Mouse (Mus musculus): ENCODE results near the gene Pabpc1l.
"Not testable (repeated sequence)": the region's sequence is repeated elsewhere in the genome, so short reads cannot be mapped to it uniquely, and the experiment has no call there.

The Pabpc1l gene

GRCm38 (mm10) chr2:164036520-164037019 lies 11.3 kb downstream of the Pabpc1l start:
- DNase-seq (ENCODE audit: low spot score in 2 of 2), result no peak

DNA sequence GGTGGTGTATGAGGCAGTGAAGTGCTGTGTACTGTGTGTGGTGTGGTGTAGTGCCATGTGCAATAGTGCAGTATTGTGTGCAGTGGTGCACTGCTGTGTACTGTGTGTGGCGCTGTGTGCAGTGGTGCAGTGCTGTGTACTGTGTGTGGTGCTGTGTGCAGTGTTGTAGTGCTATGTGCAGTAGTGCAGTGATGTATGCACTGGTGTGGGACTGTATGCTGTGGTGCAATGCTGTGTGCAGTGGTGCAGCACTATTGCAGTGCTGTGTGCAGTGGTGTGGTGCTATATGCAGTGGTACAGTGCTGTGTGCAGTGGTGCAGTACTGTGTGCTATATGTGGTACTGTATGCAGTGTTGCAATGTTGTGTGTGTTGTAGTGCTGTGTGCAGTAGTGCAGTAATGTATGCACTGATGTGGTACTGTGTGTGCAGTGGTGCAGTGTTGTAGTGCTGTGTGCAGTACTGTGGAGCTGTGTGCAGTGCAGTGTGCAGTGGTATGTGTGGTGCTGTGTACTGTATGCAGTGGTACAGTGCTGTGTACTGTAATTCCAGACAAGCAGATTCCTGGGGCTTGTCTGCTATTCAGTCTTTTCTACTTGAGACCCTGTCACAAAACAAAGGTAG lies 13.3 kb downstream of the Pabpc1l start:
- no peak for DNase-seq (ENCODE audit: low spot score in 2 of 2)

GRCm38 (mm10) chr2:164040949-164041348 lies 15.7 kb downstream of the Pabpc1l start:
- DNase-seq (ENCODE audit: low spot score in 2 of 2), result no peak

DNA sequence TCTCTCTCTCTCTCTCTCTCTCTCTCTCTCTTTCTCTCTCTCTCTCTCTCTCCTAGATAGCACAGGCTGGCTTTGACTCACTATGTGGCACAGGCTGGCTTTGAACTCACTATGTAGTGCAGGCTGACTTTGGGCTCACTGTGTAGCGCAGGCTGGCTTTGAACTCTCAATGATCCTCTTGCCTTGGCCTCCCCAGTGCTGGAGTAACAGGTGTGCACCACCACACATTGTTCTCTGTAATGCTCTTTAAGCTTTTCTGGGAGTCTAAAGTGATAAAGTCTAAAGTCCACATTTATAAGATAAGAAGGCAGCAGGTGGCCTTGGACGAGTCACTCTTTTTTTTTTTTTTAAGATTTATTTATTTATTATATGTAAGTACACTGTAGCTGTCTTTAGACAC lies 16.3 kb downstream of the Pabpc1l start:
- no peak for DNase-seq (ENCODE audit: low spot score in 2 of 2)

DNA sequence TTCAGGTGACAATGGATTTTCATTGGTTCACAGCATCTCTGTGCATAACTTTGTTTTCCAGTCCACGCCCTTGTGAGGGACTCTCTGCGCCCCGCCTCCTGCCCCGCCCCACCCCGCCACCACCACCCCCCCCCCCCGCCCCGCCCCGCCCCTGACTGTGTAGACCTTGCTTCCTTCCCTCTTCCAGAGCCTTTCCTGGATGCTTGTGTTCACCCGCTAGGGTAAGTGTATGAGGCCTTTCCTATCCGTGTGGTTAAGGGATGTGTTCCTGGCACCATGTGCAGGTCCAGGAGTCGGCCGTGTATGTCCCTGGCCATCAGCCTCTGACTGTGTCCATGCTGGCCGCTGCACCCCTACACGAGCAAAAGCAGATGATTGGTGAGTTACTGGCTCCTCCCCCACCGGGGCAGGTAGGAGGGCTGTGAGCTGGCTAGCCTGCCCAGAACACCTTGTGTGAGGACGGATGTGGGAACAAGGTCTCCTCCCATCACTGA lies 22.0 kb downstream of the Pabpc1l start:
- no peak for DNase-seq (ENCODE audit: low spot score in 2 of 2)

DNA sequence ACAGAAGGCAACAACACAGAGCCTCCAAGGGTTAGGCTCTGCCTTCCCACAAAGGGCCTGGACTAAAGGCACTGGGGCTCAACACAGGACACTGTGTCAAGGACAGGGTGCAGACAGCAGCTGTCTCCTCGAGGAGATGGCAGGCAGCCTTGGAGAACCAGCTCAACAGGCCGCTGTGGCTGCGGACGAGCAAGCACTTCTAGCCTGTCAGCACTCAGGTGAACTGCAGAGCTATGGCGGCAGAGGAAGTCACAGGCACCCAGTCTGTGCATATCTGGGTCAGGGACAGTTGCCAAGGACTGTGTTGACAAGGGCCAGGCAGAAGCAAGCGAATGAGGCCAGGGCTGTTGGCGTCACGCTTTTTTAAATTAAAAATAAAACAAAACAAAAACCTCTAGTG lies 28.5 kb downstream of the Pabpc1l start:
- no peak for DNase-seq (ENCODE audit: low spot score in 2 of 2)

DNA sequence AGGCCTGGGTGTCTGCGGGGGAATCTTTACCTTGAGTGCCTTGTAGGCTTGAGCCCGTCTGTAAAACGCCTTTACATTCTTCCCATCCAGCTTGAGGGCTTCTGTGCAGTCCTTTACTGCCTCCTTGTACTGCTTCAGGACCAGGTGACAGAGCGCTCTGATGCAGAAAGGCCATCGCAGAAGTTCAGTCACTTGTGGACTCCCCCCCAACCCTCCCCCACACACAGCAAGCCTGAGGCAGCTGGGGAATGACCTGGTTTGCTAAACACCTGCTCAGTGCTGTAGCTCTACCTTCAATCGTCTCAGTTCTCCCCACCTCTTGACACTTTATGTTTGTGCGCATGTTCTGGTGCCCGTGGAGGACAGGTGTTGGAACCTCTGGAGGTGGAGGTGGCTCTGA lies 29.4 kb downstream of the Pabpc1l start:
- no peak for DNase-seq (ENCODE audit: low spot score in 2 of 2)

DNA sequence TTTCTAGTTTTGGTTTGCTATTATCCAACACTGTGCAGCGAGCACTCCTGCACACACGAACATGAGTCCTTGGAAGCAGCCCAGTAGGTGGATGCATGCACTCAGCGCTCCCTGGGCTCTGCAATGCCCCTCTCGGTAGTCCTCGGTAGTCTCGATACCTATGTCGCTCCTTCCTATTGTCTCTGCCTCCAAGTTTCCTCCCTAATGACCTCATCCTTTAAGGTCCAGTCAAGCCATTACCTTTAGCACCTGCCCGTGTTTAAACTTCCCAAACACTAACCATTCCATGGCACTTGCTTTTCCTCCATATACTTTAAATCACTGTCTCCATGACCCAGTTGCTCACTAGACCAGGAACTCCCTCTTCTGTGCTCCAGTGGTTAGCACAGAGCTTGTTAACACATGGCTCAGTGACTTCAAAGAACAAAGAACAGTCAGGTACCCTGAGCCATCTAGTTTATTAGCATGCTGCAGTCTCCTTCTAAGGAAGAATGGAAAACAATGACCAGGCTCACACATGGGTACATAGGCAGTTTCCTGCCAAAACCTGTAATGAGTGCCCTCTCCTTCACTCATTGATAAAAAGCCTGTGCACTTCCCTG lies 34.5 kb downstream of the Pabpc1l start:
- DNase-seq (ENCODE audit: low spot score in 2 of 2), result no peak

DNA sequence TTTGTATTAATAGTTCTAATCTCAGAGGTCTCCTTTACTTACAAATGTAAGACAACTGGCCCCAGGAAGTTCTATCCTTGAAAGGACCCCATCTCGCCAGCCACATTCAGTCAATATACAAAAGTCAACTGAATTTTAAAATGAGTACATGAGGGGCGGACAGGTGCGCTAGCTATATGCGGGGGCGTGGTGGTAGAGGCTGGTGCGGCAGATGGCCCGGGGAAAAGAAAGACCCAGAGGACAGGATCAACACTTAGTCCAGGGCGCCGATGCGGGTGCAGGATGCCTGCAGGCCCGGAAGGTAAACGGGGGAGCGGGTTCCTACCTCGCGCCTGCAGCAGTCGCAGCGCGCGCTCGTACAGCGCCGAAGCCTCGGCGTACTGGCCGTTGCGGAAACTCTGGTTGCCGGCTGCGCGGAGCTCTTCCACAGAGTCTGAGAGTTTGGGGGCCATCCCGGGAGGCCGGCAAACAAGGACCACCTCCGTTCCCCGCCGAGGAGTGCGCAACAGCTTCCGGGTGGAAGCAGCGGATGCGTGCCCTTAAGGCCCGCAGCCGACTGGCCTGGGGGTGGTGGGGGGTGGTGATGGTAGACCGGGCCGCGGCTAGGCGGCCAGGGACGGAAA lies 45.0 kb downstream of the Pabpc1l start, which contains the start of gene Stk4:
TSS of gene Stk4 (plus strand) at position 181 of the 623 bp plus-strand sequence.
- no peak for DNase-seq (ENCODE audit: low spot score in 2 of 2)

DNA sequence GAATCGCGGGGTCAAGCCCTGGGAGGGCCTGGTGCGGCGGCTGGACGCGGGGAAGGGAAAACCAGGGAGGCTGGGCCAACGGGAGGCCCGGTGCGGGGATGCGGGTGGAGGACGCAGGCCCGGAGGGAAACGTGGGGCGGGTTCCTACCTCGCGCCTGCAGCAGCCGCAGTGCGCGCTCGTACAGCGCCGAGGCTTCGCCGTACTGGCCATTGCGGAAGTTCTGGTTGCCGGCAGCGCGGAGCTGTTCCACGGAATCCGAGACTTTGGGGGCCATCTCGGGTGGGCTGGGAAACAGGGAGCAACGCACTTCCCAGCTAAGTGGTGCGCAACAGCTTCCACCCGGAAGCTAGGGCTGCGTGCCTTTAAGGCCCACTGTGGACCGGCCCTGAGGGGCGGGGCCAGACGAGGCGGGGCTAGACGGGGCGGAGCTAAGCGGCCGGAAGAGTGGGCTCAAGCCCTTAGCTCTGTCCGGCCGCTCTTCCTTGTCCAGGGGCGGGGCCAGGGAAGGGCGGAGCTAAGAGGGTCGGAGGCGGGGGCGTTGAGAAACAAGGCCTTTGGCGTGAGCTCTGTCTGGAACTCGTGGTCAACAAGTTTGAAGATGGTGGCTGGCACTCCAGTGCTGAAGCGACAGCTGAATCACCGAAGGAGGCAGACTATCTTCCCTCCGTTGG lies 45.7 kb downstream of the Pabpc1l start, which contains the start of gene Tomm34:
TSS of gene Tomm34 (minus strand) at position 405 of the 672 bp plus-strand sequence.
- peak; percentile 80 to 86 for DNase-seq (ENCODE audit: low spot score in 2 of 2)

DNA sequence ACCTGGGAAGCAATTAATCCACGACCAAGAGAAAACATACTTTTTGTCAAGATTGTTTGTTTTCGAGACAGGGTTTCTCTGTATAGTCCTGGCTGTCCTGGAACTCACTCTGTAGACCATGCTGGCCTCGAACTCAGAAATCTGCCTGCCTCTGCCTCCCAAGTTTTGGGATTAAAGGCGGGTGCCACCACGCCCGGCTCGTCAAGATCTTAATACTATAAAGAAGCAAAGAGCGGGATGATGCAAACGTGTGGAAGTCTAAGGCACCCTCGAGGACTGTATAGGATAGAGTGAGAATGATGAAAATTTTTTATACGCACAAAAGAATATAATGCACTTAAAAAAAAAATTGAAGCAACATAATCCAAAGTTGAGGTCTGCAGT lies 46.2 kb downstream of the Pabpc1l start:
- not testable (repeated sequence) for DNase-seq (ENCODE audit: low spot score in 2 of 2)

DNA sequence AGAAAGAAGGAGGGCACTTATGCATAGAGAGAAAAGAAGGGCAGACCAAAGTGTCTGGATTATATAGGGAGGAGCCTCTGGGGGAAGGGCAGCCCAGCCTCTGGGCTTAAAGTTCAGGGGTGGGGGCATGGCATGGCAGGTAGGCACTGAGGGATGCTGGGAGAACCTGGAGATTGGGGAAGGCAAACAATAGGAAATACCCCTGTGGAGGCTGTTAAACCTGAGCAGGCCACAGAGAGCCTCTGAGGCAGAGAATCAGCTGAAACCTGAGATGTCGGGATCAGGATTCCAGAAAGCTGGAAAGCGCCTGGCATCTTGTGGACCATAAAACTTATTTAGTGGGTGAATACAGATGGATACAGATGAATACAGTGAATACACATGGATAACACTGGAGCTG lies 46.9 kb downstream of the Pabpc1l start:
- DNase-seq (ENCODE audit: low spot score in 2 of 2), result no peak

DNA sequence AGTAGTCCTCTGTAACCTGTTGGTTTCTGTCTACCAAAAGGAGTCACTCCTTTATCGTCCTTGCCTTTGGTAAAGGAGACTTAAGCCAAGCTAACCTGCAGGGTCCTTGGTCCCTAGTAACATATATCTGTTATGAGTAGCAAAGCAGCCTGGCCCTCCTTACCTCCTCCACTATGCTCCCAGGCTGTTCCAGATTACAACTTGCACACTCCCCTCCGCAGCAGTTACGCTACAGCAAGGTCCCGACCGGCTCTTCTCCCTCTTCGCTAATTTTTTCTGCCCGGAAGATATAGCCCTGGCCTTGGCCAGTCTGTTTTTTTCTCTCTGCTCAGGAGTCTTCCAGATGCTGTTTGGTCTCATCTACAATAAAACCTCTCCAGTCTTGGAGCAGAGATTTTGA lies 47.9 kb downstream of the Pabpc1l start:
- DNase-seq (ENCODE audit: low spot score in 2 of 2), result no peak

- DNase-seq (ENCODE audit: low spot score in 2 of 2), result peak; percentile 94 to 98
Observed at GRCm38 (mm10) chr2:164073918-164074578, 48.8 kb downstream of the Pabpc1l start.

DNA sequence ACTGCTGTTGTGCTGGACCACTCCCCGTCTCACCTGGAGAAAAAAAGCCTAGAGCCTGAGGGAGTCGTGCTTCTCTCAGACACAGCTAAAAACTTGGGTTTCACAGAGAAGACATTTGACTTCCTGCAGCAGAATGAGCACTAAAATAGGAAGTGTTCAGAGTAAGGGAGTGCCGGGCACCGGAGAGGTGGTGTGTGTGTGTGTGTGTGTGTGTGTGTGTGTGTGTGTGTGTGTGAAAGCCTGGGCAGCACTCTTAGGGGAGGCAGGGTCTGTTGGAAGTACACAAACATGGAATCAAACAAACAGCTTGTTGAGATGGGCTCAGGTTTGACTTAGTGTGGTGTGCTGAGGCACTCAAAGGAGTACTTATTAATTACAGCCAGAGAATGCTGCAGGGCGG lies 49.8 kb downstream of the Pabpc1l start:
- DNase-seq (ENCODE audit: low spot score in 2 of 2), result no peak

- DNase-seq (ENCODE audit: low spot score in 2 of 2), result no peak
Observed at GRCm38 (mm10) chr2:164076874-164077425, 51.7 kb downstream of the Pabpc1l start.

DNA sequence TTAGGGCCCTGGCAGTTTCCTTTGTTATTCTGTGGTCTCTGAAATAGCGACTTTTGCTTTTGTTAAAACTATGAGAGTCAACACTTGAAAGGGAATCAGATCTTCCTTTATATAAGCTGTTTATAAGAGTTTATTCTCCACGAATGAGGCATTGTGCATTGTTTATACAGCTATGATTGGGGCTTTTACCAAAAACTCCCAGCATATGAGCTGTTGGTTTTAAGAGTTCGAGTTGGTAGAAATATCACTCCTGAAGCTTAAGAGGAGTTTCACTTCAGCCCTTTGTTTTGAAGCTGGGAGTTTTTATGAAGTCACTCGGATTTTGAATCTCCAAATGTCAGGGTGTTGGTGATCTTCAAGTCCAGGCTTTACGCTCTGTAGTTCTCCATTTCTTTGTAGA lies 52.6 kb downstream of the Pabpc1l start:
- DNase-seq (ENCODE audit: low spot score in 2 of 2), result no peak

- DNase-seq (ENCODE audit: low spot score in 2 of 2), result no peak
Observed at GRCm38 (mm10) chr2:164079488-164079887, 54.2 kb downstream of the Pabpc1l start.

DNA sequence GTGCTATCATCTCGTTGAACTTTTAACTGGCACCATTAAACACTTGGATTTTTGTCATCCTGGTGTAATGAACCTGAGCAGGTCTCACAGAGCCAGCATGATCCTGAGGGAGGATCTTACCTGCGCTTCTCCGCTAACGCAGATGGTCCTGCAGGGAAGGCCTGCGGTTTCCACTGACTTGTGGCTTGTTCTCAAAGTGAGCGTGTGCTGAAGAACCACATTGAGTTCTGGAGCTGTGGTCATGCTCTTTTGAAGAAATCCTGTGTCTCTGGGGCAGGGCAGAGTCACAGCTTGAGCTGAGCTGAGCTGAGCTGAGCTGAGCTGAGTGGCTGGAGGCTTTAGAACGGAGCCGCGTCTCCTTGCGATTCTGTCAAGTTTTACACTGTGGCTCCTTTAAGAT lies 56.3 kb downstream of the Pabpc1l start:
- no peak for DNase-seq (ENCODE audit: low spot score in 2 of 2)

DNA sequence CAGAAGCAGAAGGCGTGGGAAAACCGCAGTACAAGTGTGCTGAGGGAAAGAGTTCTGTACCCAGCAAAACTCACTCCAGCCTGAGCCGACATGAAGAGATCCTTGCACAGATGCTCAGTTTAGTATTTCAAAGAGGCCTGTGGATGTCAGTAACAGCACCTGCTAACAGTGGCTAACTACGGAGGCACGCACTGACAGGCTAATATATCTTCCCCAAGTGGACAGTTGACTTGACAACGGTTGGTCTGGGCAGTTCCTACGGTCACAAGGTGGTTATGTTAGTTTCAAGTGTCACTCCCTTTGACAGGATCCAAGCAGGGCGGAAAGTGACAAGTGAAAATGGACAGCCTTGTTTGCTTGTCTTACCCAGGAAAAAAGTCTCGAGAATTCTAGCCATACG lies 56.9 kb downstream of the Pabpc1l start:
- no peak for DNase-seq (ENCODE audit: low spot score in 2 of 2)

DNA sequence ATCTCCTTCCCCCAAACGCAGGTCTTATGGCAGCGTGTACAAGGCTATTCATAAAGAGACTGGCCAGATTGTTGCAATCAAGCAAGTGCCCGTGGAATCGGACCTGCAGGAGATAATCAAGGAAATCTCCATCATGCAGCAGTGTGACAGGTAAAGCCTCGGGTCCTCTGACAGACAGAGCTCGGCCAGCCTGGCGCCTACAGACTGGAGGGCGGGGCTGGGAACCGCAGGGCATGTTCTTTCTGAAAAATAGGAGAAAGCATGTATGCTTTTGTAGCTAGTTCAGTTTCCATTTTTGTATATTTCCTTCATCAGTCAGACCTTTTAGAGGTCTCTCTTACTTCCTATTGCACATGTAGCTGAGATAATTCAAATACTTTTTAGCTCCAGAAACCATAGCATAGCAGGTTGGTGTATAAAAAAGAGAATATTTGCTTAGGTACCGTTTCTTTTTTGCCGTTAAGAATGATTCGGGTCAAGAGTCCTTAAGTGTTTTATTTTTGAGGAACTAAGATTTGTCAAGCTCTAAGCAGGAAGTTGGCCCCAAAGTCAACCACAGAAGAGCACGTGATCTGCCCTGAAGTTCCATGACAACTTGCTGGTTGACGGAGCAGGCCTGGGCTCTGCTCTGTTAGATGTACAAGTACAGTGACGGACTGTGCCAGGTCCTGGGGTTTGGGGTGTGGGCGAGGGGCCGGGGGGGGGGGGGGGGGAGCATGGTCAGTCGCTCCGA lies 58.5 kb downstream of the Pabpc1l start:
- no peak for DNase-seq (ENCODE audit: low spot score in 2 of 2)
